Mouse (Mus musculus): ENCODE data around the gene Slc4a11.

GRCm38 (mm10) chr2:130738019-130738418 lies 40.7 kb upstream of the Slc4a11 start:
- TF ChIP-seq POLR2A (IDR thresholded peaks at IDR 0.05; ENCODE audit: low read depth, low read length) (no peak), CTCF (IDR thresholded peaks at IDR 0.05; ENCODE audit: extremely low read depth, insufficient read depth, insufficient read length, insufficient replicate concordance) (no peak)
